Mouse (Mus musculus): ENCODE results near the gene Elmo1. TPM values are rescaled to one million over a fixed set of nuclear protein-coding genes. Genes with fewer than 3 reads are reported as not detected.

Elmo1 gene
- total RNA-seq, 2 experiments from 2014 or later, result 24.6 to 29.2 TPM

- DNase-seq, result peak in 1 of 2 experiments; percentile 12
These were observed 383.3 kb downstream of the Elmo1 start for GRCm38 (mm10) chr13:20473641-20474078.

DNA sequence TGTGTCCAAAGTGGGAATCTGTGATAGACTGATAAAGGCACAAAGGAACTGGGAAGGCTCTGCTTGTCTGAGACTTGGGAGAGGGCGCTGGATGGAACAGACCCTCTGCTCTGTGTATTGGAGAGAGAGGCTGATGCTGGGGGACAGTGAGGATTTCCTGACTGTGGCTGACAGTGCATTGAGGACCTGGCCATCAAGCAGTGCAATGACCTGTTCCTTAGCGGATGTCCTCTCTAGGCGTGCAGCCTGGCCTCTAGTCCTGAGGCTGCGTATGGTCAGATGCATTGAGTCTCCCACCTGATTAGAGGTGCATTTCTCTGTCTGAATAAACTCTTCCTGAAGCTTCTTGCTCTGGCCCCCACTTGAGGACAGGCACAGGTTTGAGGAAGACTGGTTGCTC is 384.2 kb downstream of the Elmo1 start:
- no peak for DNase-seq

GRCm38 (mm10) chr13:20481805-20482204 is 391.4 kb downstream of the Elmo1 start:
- DNase-seq, result no peak

- no peak for DNase-seq
These were observed 398.7 kb downstream of the Elmo1 start for GRCm38 (mm10) chr13:20489110-20489509.

DNA sequence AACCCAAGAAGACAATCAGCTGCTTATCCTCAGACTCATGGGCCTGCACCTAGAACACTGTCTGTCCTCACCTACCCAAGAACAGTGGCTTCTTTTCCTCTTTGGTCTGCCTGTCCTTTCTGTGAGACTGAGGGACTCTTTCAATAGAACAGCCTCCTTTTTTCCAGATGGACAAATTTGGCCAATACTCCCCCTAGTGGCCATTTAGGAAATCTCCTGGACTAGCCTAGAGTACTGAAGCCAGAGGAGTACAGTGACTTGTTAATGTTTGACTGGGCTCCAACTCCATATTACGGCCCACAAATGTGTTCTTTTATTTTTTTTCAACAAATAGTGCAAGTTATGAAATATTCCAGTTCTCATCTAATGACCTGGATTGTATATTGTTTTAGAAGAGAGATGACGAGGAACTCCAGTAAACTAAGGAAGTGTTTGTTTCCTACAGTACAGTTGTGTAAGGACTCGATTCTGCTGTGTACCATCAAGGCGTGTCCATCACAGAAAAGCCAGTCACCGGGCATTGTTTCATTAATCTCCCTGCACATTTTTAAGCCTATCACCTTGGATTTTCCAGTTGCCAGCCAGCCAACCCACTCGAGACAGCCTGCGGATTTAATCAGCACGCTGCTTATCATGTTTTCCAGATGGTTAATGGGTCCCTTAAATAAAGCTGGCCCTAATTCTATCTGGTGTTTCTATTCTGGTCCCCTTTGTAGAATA is 399.5 kb downstream of the Elmo1 start:
- no peak for DNase-seq

- no peak for DNase-seq
These were observed 400.6 kb downstream of the Elmo1 start for GRCm38 (mm10) chr13:20490860-20491594.

DNA sequence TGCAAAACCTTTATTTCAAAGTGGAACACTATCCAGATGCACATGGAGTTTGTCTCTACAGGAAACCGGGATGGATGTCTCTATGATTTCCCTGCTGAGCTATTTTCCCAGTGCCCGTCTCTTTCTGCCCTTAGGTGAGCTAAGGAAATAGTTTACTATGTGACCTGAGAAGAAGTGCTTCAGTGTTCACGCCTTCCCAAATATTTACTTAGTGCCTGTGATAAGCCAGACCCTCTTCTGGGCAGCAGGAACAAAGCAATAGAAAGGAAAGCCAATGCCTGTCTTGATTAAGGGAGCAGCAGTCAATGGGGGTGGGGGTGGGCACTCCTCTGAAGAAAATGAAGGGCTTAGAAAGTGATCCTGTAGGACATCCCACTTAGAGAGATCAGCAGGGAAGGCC is 401.3 kb downstream of the Elmo1 start:
- no peak for DNase-seq

DNA sequence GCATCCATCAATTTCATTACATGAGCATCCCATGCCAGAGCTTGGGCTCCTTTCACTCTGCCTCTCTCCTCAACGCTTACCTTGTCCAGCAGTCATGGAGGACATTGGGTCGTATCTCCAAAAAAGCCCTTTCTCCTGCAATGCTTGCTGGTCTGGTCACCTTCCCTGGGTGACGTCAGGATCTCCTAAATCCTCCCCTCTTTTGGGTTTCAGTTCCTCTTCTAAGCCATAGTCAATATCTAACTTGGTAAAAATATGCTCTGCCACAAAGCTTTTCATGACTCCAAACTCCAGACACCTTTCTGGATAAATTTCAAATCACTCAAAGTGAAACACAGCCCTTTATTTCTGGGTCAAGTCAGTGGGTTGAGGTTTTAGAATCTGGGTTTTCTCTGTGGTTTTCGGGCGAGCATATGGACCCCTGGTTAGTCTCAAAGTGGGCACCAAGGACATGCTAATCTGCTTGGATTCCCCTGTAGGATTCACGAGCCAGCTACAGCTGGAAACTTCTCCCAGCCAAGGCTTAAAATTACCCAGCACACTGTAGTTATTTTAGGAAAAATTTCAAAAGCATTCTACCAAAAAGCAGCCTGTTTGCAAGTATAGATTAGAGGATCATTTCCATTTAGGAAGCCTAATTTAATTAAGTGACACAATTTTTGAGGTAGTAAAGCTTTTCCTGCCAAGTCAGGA is 403.8 kb downstream of the Elmo1 start:
- DNase-seq, result no peak

DNA sequence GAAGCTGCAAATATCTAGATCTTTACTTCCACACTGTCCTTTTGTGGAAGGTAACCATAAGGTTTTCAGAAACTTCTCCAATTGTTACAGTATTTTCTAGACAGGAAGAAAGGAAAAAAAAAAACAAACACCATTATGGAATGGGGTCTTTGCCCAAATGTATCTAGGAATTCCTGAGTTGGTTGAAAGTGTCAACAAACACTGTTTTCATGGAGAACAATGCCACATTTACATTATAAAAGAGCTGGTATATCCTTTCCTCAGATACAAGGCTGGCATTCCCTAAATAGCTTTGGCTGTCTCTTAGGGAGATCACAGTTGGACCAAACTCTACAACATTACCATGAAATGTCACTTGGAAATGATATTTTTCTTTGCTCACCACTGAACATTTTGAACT is 411.5 kb downstream of the Elmo1 start:
- DNase-seq, result no peak

DNA sequence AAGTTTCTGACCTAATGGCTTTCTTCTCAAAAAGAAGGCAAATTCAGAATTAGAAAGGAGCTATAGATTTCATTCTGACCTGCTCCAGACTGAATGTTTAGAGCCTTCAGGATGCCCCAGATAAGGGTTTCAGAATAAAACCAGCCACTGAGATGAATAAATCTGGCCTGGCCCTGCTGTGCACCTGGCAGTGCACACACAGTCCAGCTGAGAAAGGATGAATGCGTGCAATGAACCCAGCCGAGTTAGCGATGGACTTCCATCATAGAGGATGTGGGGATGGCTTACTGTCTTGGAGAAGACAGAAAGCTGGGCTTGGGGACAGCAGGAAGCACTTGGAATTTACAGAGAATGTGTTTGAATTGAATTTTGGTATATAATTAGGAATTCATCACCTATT is 413.0 kb downstream of the Elmo1 start:
- DNase-seq, result no peak

GRCm38 (mm10) chr13:20507381-20508129 is 417.2 kb downstream of the Elmo1 start:
- DNase-seq, result no peak

DNA sequence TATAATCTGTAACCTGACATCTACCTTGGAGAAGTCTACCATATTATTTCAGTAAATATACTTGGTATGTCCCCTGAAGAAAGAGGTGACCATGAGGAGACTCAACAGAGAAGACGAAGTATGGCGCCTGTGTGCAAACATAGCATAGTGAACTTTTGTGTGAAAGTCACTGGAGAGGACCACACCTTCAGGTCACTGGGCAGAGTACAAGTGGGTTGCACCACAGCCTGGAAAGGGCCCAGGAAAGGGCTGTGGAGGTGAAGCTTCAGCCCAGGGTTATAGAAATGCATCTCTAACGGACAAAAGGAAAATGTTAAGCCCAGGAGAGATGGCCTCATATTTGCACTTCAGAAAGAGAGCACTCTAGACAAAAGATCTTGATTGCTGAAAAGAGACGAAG is 420.6 kb downstream of the Elmo1 start:
- no peak for DNase-seq

DNA sequence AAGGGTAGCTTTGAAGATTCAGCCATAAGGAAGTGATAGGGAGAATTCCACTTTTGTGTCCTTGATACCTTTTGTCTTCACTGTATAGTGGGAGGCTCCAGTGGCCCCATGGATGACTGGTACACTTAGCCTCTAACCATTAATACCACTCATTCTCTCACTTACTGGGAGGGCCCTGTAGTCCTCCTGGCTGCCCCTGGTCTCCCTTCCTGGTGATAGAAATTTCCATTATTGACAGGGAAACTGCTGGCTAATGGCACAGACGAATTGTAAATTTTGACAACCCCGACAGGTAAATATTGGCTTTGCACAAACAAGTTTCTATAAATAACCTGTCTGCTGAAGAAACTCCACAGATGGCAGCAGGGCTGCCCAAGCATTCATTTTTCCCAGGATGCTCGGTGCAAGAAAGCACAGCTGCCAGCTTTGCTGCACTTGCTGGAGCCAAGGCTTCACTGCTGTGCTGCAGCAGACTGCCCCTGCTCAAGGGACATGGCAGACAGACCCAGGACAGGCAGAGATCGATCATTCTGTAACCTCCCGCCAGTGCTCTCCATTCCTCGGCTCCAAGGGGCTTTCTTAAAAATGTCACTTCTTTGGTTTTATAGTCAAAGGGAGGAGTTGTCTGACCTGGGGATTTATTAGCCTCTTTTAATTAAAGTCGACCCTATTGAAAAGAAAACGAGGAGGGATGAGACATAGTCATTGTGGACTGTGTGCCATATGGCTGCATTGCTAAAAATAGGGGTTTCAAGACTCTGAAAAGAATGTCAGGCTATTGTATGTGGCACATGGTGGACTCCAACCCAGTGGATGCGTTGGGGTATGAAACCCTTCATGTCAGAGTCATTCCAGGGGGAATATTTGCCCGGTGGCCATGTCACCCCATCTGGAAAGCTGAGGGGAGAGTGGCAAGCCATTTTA is 422.2 kb downstream of the Elmo1 start:
- DNase-seq, result no peak

- no peak for DNase-seq
These were observed 424.3 kb downstream of the Elmo1 start for GRCm38 (mm10) chr13:20514721-20515120.

DNA sequence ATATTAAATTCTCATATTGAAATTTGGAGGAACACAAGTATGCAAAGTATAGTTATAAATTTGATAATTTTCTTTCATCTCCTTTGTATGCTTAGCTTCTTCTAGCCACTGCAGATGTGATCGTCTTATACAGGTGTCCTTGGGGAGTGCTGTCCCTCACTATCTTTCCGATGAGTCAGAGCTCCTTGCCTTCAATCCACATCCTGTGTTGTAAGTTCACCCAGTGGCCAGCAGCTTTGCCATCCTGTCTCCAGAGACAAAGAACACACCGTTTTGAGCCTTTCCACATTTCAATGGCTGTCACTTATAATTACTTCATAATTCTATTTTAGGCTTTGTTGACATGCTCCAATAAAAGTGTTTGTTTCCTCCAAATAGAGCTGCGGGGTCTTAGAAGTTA is 425.7 kb downstream of the Elmo1 start:
- no peak for DNase-seq

- DNase-seq, result no peak
These were observed 427.3 kb downstream of the Elmo1 start for GRCm38 (mm10) chr13:20517702-20518101.

- DNase-seq, result no peak
These were observed 431.1 kb downstream of the Elmo1 start for GRCm38 (mm10) chr13:20521492-20521891.

GRCm38 (mm10) chr13:20523671-20524070 is 433.3 kb downstream of the Elmo1 start:
- no peak for DNase-seq

DNA sequence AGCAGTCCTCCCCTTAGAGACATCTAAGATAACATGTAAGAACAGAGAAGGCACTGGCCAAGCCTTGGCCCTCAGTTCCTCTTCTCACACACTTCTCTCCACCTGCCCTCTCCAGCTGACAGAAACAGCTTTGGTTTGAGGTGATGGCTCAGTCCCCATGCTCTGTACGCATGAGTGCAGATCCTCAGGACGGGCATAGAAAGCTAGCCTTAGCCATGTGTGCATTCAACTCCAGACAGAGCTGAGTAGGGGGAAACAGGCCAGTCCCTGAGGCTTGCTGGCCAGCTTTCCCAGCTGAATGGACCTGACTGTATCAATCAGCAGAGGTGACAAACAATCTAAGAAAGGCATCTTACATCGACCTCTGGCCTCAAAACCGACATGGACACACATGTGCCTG is 435.4 kb downstream of the Elmo1 start:
- DNase-seq, result no peak

DNA sequence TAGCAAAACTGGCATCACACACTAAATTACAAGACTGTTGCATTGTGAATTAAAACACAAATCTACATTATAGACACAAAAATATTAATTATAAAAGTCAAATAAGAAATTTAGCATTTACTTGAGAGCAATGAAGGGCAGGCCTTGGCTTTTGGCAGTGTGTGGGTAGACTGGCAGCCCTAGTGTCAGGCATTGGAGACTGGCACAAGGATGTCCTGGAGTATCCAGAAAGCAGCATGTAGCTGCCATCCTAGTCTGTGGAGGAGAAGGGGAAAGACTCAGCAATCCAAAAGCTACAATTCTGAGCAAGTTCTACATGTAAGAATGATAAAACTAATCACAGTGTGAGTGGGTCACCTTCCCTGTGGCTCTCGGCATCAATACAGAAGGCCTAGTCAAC is 446.7 kb downstream of the Elmo1 start:
- DNase-seq, result no peak

GRCm38 (mm10) chr13:20537487-20537886 is 447.1 kb downstream of the Elmo1 start:
- no peak for DNase-seq
